Mouse (Mus musculus): ENCODE data around the gene Gm42906. TPM values are rescaled to one million over a fixed set of nuclear protein-coding genes. Genes with fewer than 3 reads are reported as not detected.

Gm42906 gene
- total and polyA plus RNA-seq, 3 experiments: not detected

GRCm38 (mm10) chr5:151066016-151066415 lies 361.9 kb downstream of the Gm42906 start:
- peaks cover 21% of the 10 kb centered on the region for H3K9me3 ChIP-seq (replicated peaks; ENCODE audit: low read length)
- in situ Hi-C loops (cut with MboI; ENCODE audit: low pct_ligation_motif_present, low pct_unique_long_range_greater_than_20kb, low sequenced_read_pairs) (no loop called here), dilution Hi-C loops (cut with MboI; ENCODE audit: extremely low pct_ligation_motif_present, extremely low pct_unique_long_range_greater_than_20kb, low sequenced_read_pairs) (no loop called here)
- H3K4me3 ChIP-seq (replicated peaks in 1 of 3; ENCODE audit: low read depth in 2 of 3, low read length in 2 of 3, poor library complexity in 1 of 3): no peak overlapping the region
- no peak overlapping the region for H3K4me2 ChIP-seq (ENCODE audit: insufficient read depth, low read depth, poor library complexity, severe bottlenecking)
- no peaks in the 10 kb centered on the region for H3K27me3 ChIP-seq (replicated peaks)
- DNase-seq (ENCODE audit: extremely low read depth): no peak
- peaks cover 24% of the 10 kb centered on the region for H3K79me2 ChIP-seq (replicated peaks; ENCODE audit: control insufficient read depth, extremely low read depth, insufficient read depth, poor library complexity, severe bottlenecking)
- no peak overlapping the region for H3K9ac ChIP-seq (ENCODE audit: insufficient read depth, low read depth)
- H3K36me3 ChIP-seq (replicated peaks in 1 of 2; ENCODE audit: control insufficient read depth in 1 of 2, insufficient read depth in 1 of 2, low read length in 1 of 2): peaks cover 66 to 91% of the 10 kb centered on the region in 2 experiments
- no peaks in the 10 kb centered on the region for H3K4me1 ChIP-seq (ENCODE audit: control insufficient read depth in 1 of 2, insufficient read depth in 2 of 2)
- no peak for TF ChIP-seq JUND (conservative IDR thresholded peaks at IDR 0.05; ENCODE audit: low read depth, low read length)
- no peak for TF ChIP-seq ETS1 (conservative IDR thresholded peaks at IDR 0.05; ENCODE audit: low read depth, low read length)
- no peak for TF ChIP-seq RAD21 (IDR thresholded peaks at IDR 0.05; ENCODE audit: low read depth, low read length)
- no peak for TF ChIP-seq SIN3A (IDR thresholded peaks at IDR 0.05; ENCODE audit: low read length)
- no peak for TF ChIP-seq TBP (conservative IDR thresholded peaks at IDR 0.05; ENCODE audit: low read depth, low read length)
- TF ChIP-seq SMC3 (IDR thresholded peaks at IDR 0.05; ENCODE audit: low read depth, low read length): no peak
- no peak for TF ChIP-seq TCF12 (IDR thresholded peaks at IDR 0.05; ENCODE audit: low read depth, low read length)
- TF ChIP-seq POLR2AphosphoS2 (IDR thresholded peaks at IDR 0.05; ENCODE audit: low read depth, low read length): no peak
- TF ChIP-seq KAT2A (IDR thresholded peaks at IDR 0.05; ENCODE audit: insufficient replicate concordance, low read length): no peak
- no peak for TF ChIP-seq USF2 (conservative IDR thresholded peaks at IDR 0.05; ENCODE audit: low read depth, low read length)
- no peak for TF ChIP-seq ZC3H11A (IDR thresholded peaks at IDR 0.05; ENCODE audit: low read depth, low read length)
- H3K27ac ChIP-seq (ENCODE audit: insufficient read depth, low read depth): no peak overlapping the region

- H3K36me3 ChIP-seq (replicated peaks in 1 of 2; ENCODE audit: control insufficient read depth in 1 of 2, insufficient read depth in 1 of 2, low read length in 1 of 2): peaks cover 67 to 91% of the 10 kb centered on the region in 2 experiments
- no peak overlapping the region for H3K27ac ChIP-seq (ENCODE audit: insufficient read depth, low read depth)
- in situ Hi-C loops (cut with MboI; ENCODE audit: low pct_ligation_motif_present, low pct_unique_long_range_greater_than_20kb, low sequenced_read_pairs): no loop called here
- H3K9ac ChIP-seq (ENCODE audit: insufficient read depth, low read depth): no peak overlapping the region
- H3K27me3 ChIP-seq (replicated peaks): no peaks in the 10 kb centered on the region
- H3K4me2 ChIP-seq (ENCODE audit: insufficient read depth, low read depth, poor library complexity, severe bottlenecking): no peak overlapping the region
- peaks cover 21% of the 10 kb centered on the region for H3K9me3 ChIP-seq (replicated peaks; ENCODE audit: low read length)
- H3K4me1 ChIP-seq (ENCODE audit: control insufficient read depth in 1 of 2, insufficient read depth in 2 of 2): no peaks in the 10 kb centered on the region
- H3K79me2 ChIP-seq (replicated peaks; ENCODE audit: control insufficient read depth, extremely low read depth, insufficient read depth, poor library complexity, severe bottlenecking): peaks cover 22% of the 10 kb centered on the region
- no peak for TF ChIP-seq E2F4 (IDR thresholded peaks at IDR 0.05; ENCODE audit: insufficient replicate concordance, low read depth, low read length)
- no peak for TF ChIP-seq MAZ (IDR thresholded peaks at IDR 0.05; ENCODE audit: low read depth, low read length)
- no peak for TF ChIP-seq ZKSCAN1 (IDR thresholded peaks at IDR 0.05; ENCODE audit: borderline replicate concordance, low read depth, low read length)
- TF ChIP-seq ZC3H11A (IDR thresholded peaks at IDR 0.05; ENCODE audit: low read depth, low read length): no peak
- TF ChIP-seq ZMIZ1 (IDR thresholded peaks at IDR 0.05; ENCODE audit: low read depth, low read length): no peak
- TF ChIP-seq GABPA (IDR thresholded peaks at IDR 0.05; ENCODE audit: insufficient replicate concordance, low read depth, low read length): no peak
- TF ChIP-seq MEF2A (IDR thresholded peaks at IDR 0.05; ENCODE audit: borderline replicate concordance, low read depth, low read length): no peak
- TF ChIP-seq ELF1 (IDR thresholded peaks at IDR 0.05; ENCODE audit: low read depth, low read length): no peak
- no peak for TF ChIP-seq KAT2A (IDR thresholded peaks at IDR 0.05; ENCODE audit: insufficient replicate concordance, low read length)
- TF ChIP-seq SIN3A (IDR thresholded peaks at IDR 0.05; ENCODE audit: low read length): no peak
- no peak for TF ChIP-seq JUN (IDR thresholded peaks at IDR 0.05; ENCODE audit: insufficient read depth, low read depth, low read length)
- TF ChIP-seq CHD1 (IDR thresholded peaks at IDR 0.05; ENCODE audit: low read depth, low read length): no peak
- TF ChIP-seq TBP (conservative IDR thresholded peaks at IDR 0.05; ENCODE audit: low read depth, low read length): no peak
- no peak for TF ChIP-seq UBTF (IDR thresholded peaks at IDR 0.05; ENCODE audit: low read depth, low read length)
- no peak for TF ChIP-seq RCOR1 (conservative IDR thresholded peaks at IDR 0.05; ENCODE audit: low read depth, low read length)
- dilution Hi-C loops (cut with MboI; ENCODE audit: extremely low pct_ligation_motif_present, extremely low pct_unique_long_range_greater_than_20kb, low sequenced_read_pairs): no loop called here
- H3K4me3 ChIP-seq (replicated peaks in 1 of 3; ENCODE audit: low read depth in 2 of 3, low read length in 2 of 3, poor library complexity in 1 of 3): no peak overlapping the region
- no peak for DNase-seq (ENCODE audit: extremely low read depth)
Observed at GRCm38 (mm10) chr5:151065228-151065627, 362.7 kb downstream of the Gm42906 start.
